Mouse (Mus musculus): ENCODE results near the gene Adh6b. TPM values are rescaled to one million over a fixed set of nuclear protein-coding genes. Genes with fewer than 3 reads are reported as not detected.

Adh6b gene
- polyA plus RNA-seq, 1 experiment: not detected

GRCm38 (mm10) chr3:138311015-138311414 lies 30.6 kb upstream of the Adh6b start:
- DNase-seq: no peak
- WGBS: 84% methylated on average over 6 of the region's 6 CpGs

GRCm38 (mm10) chr3:138312965-138313364 lies 28.6 kb upstream of the Adh6b start, which contains the start of gene Adh6a:
Adh6a (plus strand) TSS chr3:138313286.
- DNase-seq: no peak
- WGBS: 88% methylated on average over 5 of the region's 5 CpGs
- Histone ChIP-seq H3K4me3 (replicated peaks; ENCODE audit: extremely low read depth, low read depth, low read length) (no peak within 1 kb of the TSS), H3K4me1 (ENCODE audit: control insufficient read depth, insufficient read depth, low read length) (no peaks in the 10 kb centered on the region)
- TF ChIP-seq CTCF (IDR thresholded peaks at IDR 0.05; ENCODE audit: insufficient read depth, low read length): no peak
- TF ChIP-seq POLR2A (IDR thresholded peaks at IDR 0.05; ENCODE audit: borderline replicate concordance, extremely low read depth, low read depth, low read length): no peak

More at GRCm38 (mm10) chr3:138311015-138311414, 30.6 kb upstream of the Adh6b start:
- Histone ChIP-seq H3K4me3 (replicated peaks; ENCODE audit: extremely low read depth, low read depth, low read length) (no peak overlapping the region), H3K4me1 (ENCODE audit: control insufficient read depth, insufficient read depth, low read length) (peaks cover 2% of the 10 kb centered on the region; the same call in 1 of the 2 replicates)
- TF ChIP-seq POLR2A (IDR thresholded peaks at IDR 0.05; ENCODE audit: borderline replicate concordance, extremely low read depth, low read depth, low read length): no peak
- TF ChIP-seq CTCF (IDR thresholded peaks at IDR 0.05; ENCODE audit: insufficient read depth, low read length): peak; percentile 31; the same call in 1 of the 2 replicates

- DNase-seq: no peak
- H3K4me3 ChIP-seq (replicated peaks; ENCODE audit: extremely low read depth, low read depth, low read length): no peak overlapping the region
- TF ChIP-seq CTCF (IDR thresholded peaks at IDR 0.05; ENCODE audit: insufficient read depth, low read length): no peak
- TF ChIP-seq POLR2A (IDR thresholded peaks at IDR 0.05; ENCODE audit: borderline replicate concordance, extremely low read depth, low read depth, low read length): no peak
- 64% methylated on average over 2 of the region's 2 CpGs for WGBS
- H3K4me1 ChIP-seq (ENCODE audit: control insufficient read depth, insufficient read depth, low read length): no peaks in the 10 kb centered on the region
Measured at GRCm38 (mm10) chr3:138316908-138317472, 24.6 kb upstream of the Adh6b start.

GRCm38 (mm10) chr3:138325001-138325400 lies 16.6 kb upstream of the Adh6b start:
- TF ChIP-seq POLR2A (IDR thresholded peaks at IDR 0.05; ENCODE audit: borderline replicate concordance, extremely low read depth, low read depth, low read length) (no peak), CTCF (IDR thresholded peaks at IDR 0.05; ENCODE audit: insufficient read depth, low read length) (no peak)
- WGBS: 91% methylated on average over 17 of the region's 17 CpGs
- H3K4me1 ChIP-seq (ENCODE audit: control insufficient read depth, insufficient read depth, low read length): no peaks in the 10 kb centered on the region

GRCm38 (mm10) chr3:138325466-138325865 lies 16.1 kb upstream of the Adh6b start:
- DNase-seq: no peak
- no peaks in the 10 kb centered on the region for H3K4me1 ChIP-seq (ENCODE audit: control insufficient read depth, insufficient read depth, low read length)
- H3K4me3 ChIP-seq (replicated peaks; ENCODE audit: extremely low read depth, low read depth, low read length): no peak overlapping the region
- WGBS: 92% methylated on average over 6 of the region's 6 CpGs
- TF ChIP-seq CTCF (IDR thresholded peaks at IDR 0.05; ENCODE audit: insufficient read depth, low read length): no peak
- TF ChIP-seq POLR2A (IDR thresholded peaks at IDR 0.05; ENCODE audit: borderline replicate concordance, extremely low read depth, low read depth, low read length): no peak

More at GRCm38 (mm10) chr3:138325001-138325400, 16.6 kb upstream of the Adh6b start:
- no peak overlapping the region for H3K4me3 ChIP-seq (replicated peaks; ENCODE audit: extremely low read depth, low read depth, low read length)
- DNase-seq: no peak

GRCm38 (mm10) chr3:138333910-138334309 lies 7.7 kb upstream of the Adh6b start:
- TF ChIP-seq POLR2A (IDR thresholded peaks at IDR 0.05; ENCODE audit: borderline replicate concordance, extremely low read depth, low read depth, low read length) (no peak), CTCF (IDR thresholded peaks at IDR 0.05; ENCODE audit: insufficient read depth, low read length) (no peak)
- H3K4me3 ChIP-seq (replicated peaks; ENCODE audit: extremely low read depth, low read depth, low read length): no peak overlapping the region
- 60% methylated on average over 8 of the region's 8 CpGs for WGBS
- DNase-seq: no peak
- H3K4me1 ChIP-seq (ENCODE audit: control insufficient read depth, insufficient read depth, low read length): no peaks in the 10 kb centered on the region

GRCm38 (mm10) chr3:138334320-138334719 lies 7.3 kb upstream of the Adh6b start:
- no peak overlapping the region for H3K4me3 ChIP-seq (replicated peaks; ENCODE audit: extremely low read depth, low read depth, low read length)
- H3K4me1 ChIP-seq (ENCODE audit: control insufficient read depth, insufficient read depth, low read length): no peaks in the 10 kb centered on the region
- TF ChIP-seq CTCF (IDR thresholded peaks at IDR 0.05; ENCODE audit: insufficient read depth, low read length) (no peak), POLR2A (IDR thresholded peaks at IDR 0.05; ENCODE audit: borderline replicate concordance, extremely low read depth, low read depth, low read length) (no peak)
- WGBS: 58% methylated on average over 4 of the region's 4 CpGs
- no peak for DNase-seq

- 95% methylated on average over 1 of the region's 1 CpGs for WGBS
- Histone ChIP-seq H3K4me3 (replicated peaks; ENCODE audit: extremely low read depth, low read depth, low read length) (no peak overlapping the region), H3K4me1 (ENCODE audit: control insufficient read depth, insufficient read depth, low read length) (no peaks in the 10 kb centered on the region)
- no peak for TF ChIP-seq CTCF (IDR thresholded peaks at IDR 0.05; ENCODE audit: insufficient read depth, low read length)
- TF ChIP-seq POLR2A (IDR thresholded peaks at IDR 0.05; ENCODE audit: borderline replicate concordance, extremely low read depth, low read depth, low read length): no peak
- no peak for DNase-seq
Measured at GRCm38 (mm10) chr3:138335566-138335965, 6.0 kb upstream of the Adh6b start.

- no peak overlapping the region for H3K4me3 ChIP-seq (replicated peaks; ENCODE audit: extremely low read depth, low read depth, low read length)
- DNase-seq: no peak
- WGBS: 41% methylated on average over 3 of the region's 3 CpGs
- H3K4me1 ChIP-seq (ENCODE audit: control insufficient read depth, insufficient read depth, low read length): no peaks in the 10 kb centered on the region
- TF ChIP-seq CTCF (IDR thresholded peaks at IDR 0.05; ENCODE audit: insufficient read depth, low read length) (no peak), POLR2A (IDR thresholded peaks at IDR 0.05; ENCODE audit: borderline replicate concordance, extremely low read depth, low read depth, low read length) (no peak)
Measured at GRCm38 (mm10) chr3:138336104-138336754, 5.3 kb upstream of the Adh6b start.

GRCm38 (mm10) chr3:138347041-138347440 lies 5.5 kb downstream of the Adh6b start:
- DNase-seq: no peak
- Histone ChIP-seq H3K4me1 (ENCODE audit: control insufficient read depth, insufficient read depth, low read length) (no peaks in the 10 kb centered on the region; the same call in 1 of the 2 replicates), H3K4me3 (replicated peaks; ENCODE audit: extremely low read depth, low read depth, low read length) (no peak overlapping the region)
- WGBS: 13% methylated on average over 3 of the region's 3 CpGs
- TF ChIP-seq POLR2A (IDR thresholded peaks at IDR 0.05; ENCODE audit: borderline replicate concordance, extremely low read depth, low read depth, low read length) (no peak), CTCF (IDR thresholded peaks at IDR 0.05; ENCODE audit: insufficient read depth, low read length) (no peak)

Measured in lung, adult 2 months (tissue).